Mouse (Mus musculus) testis, postnatal 10 days (tissue): ENCODE results near the gene Cox6a1.
"Not testable (repeated sequence)": the region's sequence is repeated elsewhere in the genome, so short reads cannot be mapped to it uniquely, and the experiment has no call there.

Experiments used
- DNase-seq: peaks from one replicate; pipeline ENCODE4 v3.0.0; 2021; ENCODE audit warnings: low spot score

Gene Cox6a1

DNA sequence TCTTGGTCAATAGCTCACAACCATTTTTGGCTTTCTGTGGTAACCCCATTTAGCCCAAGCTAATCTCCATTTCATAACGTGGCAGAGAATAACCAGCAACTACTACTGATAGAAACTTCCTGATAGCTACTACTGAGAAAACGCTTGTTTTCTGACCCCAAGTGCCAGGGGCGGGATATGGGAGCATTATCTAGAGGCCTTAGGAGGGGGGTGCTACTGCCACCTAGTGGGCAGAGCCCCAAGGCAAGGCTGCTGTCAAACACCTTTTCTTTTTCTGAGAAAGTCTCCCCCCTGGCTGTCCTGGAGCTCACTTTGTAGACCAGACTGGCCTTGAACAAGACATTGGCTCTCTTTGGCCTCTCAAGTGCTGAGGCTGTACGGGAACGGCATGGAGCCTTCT lies 1.2 kb downstream of the Cox6a1 start:
- DNase-seq: peak; percentile 87

DNA sequence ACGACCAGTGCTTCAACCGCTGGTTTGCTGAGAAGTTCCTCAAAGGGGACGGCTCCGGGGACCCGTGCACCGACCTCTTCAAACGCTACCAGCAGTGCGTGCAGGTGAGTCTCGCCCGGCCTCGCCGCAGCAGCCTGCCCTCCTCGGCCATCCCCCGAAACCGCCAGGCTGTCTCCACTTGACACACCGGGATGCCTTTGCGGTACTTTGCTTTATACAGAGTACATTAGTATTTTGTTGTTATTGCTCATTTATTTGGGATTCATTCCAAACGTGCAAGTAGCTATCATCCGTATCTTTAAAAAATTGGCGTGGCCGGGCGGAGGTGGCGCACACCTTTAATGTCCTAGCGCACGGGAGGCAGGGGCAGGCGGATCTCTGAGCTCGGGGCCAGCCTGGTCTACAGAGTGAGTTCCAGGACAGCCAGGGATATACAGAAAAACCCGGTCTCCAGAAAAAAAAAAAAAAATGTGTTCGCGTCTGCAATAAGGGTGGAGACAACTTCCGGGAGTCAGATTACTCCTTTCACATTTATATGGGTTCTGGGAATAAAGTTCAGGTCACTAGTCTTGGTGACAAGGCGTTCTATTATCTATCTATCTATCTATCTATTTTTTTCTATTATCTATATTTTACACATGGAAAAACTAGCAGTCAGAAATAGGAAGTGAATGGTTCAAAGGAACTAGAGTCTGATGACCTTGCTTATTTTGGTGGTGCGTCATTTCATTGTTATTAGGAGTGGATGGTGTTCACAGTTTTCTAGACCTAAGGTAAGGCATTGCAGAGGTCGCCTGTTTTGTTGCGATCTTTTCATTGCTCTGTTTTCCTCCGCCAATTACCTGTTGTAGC lies 7.2 kb downstream of the Cox6a1 start:
- DNase-seq: no peak

DNA sequence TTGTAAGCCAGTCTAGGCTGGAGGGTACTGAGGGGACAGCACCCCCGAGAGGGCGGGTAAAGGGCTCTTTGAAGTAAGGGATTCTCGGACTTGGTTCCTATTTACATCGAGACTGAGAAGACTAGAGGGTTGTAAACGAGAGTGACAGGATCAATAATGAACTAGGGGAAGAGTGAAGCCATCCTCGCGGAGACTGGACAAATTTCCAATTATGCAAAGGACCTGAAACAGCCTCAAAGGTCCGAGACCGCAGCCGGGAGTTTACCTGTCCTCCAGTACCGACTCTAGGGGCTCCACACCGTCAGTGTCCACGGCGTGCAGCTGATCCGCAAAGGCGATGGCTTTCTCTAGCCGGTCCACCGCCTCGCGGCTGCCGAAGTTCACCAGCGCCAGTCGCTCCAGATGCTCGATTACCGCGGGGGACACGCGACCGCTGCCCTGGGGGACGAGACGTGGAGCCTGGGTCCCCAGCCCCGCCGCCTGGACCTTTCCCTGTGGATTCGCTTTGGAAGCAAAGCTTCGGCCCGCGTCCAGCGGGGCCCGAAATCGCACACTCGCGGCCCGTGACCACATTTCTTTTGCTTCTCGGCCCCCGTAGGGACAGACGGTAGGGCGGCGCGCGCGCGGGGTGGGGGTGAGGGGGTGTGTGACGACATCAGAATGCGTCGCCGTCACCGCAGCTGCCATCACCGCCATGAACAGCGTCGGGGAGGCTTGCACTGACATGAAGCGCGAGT lies 8.0 kb downstream of the Cox6a1 start, which contains the start of the genes Gatc and Triap1:
Gene Gatc, minus strand, starts transcription at position 602 of the 737 bp plus-strand sequence.
Gene Triap1, plus strand, starts transcription at position 649 of the 737 bp plus-strand sequence.
- peak; percentile 95 for DNase-seq

DNA sequence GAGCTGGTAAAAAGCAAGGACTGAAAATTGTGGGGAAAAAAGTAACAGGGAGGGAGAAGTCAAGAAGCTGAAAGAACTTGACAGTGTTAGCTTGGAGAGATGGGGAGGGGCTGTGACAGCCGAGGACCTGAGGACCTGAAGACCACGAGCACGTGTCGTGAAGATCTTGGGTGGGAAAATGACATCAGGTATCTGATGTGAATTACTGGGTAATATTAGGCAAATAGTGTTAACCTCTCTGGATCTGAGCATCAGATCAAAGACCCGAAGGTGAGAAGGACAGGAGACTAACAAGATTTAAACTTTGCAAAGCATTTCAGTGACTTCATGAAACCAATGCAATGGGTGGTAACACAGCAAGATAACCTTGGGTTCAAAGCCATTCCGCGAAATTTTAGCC lies 8.8 kb downstream of the Cox6a1 start:
- DNase-seq: no peak

DNA sequence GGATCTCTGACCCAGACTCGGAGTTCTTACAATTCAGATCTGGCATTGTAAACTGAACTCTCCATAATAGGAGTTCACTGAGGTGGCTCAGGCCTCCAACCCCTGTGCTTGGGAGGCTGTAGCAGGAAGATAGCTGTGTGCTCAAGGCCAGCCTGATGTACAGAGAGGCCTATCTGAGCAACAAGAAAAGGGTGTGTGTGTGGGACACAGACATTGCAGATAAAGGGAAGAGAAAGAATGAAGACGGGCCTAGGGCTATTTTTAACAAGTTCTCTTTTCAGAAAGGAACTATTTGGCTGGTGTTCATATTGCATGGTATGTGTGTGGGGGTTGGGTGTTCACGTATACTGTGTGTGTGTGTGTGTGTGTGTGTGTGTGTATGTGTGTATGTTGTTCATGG lies 15.2 kb downstream of the Cox6a1 start:
- no peak for DNase-seq

DNA sequence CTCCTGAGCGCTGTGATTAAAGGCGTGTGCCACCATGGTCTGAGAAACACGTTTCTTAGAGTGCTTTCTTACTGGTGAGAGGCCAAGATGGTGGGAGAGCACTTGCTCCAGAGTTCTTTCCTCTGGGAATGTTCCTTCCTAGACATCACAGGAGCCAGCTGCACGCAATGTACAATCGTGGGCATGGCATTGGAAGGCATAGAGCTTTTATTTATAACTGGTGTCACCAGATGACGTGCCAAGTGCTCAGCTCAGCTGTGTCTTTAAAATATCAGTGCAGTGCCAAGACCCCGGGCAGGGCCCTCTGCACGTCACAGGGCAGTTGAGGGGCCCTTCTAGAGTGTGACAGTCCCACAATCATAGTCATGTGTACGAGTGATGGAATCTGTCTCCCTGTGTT lies 17.8 kb downstream of the Cox6a1 start:
- DNase-seq: no peak

DNA sequence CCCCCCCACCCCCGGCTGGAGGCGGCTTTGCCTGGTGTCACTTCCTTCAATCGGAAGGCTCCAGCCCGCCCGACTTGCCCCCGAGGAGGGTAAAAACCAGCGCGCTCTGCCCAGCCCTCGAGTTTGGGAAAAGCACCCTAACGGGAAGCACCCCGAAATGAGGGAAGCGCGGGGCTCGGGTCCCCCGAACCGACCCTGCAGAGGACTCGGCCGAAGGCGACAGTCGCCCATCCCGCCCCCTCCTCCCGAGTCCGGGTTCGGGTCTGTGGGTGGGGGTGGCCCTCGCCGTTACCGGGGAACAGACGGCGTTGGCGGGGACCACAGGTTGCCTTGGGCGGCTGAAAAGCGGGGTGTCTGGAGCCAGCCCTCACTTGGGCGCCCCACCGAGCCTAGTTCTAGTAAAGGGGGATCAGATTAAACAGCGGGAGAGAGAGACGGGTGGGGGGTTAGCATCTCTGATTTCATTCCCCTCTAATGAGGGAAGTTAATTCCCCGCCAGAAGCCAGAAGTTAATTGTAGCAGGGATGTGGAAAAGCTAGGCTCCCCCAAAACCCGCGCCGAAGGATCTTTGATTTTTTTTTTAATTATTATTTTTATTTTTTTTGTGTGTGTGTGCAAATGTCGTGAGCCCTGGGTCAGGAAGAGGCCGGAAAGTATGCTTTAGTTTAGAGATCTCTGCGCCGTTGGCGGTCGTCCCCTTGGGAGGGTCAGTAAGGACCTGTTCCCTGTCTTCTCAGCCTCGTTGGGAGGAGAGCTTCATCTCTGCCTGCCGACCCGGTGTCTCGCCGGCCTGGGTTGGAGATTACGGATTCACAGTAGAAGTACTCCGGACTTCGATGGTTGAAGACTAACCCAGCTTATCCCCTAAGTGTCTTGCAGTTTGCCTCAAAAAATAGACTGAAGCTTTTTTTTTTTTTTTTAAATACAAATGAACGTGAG lies 20.9 kb downstream of the Cox6a1 start:
- DNase-seq: peak; percentile 75

DNA sequence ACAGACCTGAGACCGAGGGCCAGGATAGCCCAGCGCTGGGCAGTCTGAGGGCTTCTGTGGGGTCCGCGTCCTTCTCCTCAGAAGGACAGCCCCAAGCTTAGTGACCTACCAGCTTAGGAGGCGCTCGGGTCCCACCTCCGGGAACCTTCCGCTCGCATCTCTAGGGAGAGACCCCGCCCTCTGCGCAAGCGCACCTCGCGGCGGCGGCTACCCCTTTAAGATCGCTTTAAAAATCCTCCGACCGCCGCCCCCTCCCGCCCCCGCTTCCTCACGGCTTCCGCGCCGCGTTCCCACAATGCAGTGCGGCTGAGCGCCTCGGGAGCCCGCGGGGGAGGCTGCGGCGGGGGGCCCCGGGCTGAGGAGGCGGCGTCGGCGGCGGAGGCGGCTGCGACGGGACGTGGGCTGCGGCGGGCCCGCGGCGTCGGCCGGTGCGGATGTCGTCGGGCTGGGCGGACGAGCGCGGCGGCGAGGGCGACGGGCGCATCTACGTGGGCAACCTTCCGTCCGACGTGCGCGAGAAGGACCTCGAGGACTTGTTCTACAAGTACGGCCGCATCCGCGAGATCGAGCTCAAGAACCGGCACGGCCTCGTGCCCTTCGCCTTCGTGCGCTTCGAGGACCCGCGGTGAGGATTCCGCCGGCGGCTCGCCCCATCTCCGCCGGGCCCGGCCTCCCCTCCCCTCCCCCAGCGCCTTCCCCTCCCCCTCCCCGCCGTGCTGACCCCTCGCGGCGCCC lies 21.7 kb downstream of the Cox6a1 start, which contains the start of gene Srsf9:
Gene Srsf9, plus strand, starts transcription at position 303 of the 735 bp plus-strand sequence.
- DNase-seq: peak; percentile 98

DNA sequence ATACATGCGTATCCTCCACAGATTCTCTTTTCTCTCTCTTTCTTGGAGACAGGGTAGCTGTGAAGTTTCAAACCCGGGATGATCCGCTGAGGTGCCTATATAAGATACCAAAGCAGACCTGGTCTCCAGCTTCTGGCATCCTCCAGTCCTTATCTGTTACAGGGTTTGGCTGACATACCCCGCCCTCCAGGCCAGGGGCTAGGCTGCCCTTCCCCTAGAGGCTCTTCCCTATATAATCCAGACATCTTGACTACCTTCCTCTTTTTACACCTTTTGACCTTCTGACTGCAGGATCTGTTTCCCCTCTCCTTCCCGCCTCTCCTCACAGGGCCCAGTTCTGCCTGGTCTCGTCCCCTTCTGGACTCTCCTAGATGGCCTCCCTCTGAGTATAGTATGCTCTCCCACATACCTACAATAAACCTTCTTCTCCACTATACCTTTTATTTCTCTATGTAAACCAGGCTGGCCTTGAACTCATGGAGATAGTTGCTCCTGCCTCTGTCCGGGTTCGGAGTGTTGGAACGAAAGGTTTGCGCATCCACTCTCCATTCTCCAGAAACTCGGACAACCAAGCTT lies 22.4 kb downstream of the Cox6a1 start:
- no peak for DNase-seq

DNA sequence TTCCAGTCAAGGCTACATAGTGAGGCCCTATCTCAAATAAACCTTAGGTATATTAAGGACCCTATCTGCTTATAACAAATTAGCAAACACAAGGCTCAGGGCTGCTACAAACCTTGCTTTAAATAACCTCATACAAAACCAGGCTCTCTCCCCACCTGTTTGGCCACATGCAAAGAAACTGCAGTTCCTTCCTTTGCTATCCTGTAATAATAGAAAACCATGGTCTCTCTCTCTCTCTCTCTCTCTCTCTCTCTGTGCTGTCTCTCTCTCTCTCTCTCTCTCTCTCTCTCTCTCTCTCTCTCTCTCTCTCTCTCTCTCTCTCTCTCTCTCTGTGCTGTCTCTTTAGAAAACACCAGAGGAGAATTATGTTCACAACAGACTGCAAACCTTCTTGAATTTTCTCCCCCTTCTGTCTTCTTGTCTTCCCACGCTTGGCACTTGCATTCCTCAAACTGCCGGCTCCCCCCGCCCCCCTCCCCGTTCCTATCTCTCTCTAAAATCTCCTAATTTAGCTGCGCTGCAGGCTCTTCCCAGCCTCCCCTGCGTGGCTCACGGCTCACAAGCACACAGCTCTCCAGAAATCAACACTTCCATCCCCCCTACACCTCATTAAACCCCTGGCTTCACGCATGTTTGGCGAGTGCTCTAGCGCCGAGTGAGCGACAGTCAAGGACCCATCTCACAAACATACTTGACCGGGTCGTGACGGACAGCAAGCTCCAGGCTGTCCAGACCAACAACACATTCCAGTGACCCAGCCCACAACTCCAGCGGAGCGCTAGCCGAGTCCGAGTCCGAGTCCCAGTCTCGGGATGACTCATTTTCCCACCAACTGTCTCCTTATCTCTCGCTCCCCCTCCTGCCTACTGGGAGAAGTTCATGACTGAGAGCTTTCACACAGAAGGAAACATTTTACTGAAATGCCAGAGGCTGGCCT lies 29.5 kb downstream of the Cox6a1 start:
- DNase-seq: peak; percentile 74

DNA sequence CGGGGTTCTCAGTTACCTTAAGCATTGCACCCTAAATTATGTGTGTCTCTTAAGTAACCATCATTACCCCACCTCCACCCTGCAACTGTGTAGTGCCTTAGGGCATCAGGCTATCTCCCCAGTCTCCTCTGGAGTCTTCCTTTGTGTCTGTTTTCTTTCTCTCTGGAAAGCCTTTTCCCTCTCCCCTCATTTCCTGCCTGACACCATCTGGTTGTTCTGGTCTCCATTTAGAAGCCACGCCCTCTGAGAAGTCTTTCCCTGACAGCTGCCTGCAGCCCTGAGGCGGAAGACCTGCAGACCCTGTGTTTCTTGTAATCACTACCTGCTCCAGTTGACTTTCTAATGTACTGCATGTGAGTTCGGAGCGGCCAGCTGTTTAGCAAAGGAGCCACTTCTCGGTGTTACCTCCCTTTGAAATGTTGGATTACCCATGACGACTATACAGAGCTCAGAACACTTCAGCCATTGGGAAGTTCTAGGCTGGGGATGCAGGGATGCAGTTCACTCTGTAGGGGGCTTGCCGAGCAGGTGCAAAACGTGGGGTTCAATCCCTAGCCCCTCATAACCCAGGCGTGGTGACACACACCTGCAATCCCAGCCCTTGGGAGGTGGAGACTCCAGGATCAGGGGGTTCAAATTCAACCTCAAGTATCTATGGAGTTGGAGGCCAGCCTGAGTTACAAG lies 31.0 kb downstream of the Cox6a1 start:
- no peak for DNase-seq

DNA sequence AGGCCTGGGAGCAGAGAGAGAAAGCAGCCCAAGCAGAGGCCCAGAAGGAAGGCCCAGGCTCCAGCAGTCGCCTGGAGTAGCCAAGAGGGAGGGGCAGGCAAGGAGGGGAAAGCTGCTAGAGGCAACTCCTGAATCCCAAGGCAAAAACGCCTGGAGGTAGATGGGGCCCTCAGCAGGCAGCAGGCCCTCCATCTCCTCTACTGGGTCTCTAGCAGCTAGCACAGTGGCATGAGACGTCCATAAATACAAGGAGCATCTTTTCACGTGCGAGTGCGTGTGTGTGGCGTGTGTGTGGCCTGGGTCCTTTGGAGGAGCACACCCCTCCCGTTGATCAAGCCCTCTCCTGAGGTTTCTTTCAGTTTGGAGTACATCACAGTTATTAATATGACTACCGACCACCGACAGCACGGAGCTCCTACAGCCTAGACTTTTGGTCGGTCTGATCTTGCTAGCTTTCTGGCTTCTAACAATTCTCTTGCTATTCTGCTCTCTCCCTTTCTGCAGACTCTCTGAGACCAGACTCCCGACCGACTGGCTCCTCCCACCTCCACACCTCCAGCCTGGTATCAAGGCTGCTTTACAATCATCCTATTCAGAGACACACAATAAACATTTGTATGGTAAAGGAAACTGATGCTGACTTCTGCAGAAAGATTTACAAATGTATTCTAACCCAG lies 31.7 kb downstream of the Cox6a1 start:
- DNase-seq: no peak

DNA sequence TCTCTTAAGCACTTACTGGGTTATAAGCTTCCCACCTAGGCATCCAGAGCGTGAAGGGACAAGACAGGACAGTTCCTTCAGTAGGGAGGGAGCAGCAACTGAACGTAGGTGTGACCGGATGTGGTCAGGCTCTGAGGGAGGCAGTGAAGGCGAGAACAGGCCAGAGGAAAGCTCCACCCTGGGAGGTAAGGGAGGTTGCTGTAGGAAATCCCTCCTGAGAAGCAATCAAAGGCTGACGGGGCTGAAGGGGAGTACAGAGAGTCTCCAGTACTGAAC lies 35.2 kb downstream of the Cox6a1 start:
- DNase-seq: no peak

DNA sequence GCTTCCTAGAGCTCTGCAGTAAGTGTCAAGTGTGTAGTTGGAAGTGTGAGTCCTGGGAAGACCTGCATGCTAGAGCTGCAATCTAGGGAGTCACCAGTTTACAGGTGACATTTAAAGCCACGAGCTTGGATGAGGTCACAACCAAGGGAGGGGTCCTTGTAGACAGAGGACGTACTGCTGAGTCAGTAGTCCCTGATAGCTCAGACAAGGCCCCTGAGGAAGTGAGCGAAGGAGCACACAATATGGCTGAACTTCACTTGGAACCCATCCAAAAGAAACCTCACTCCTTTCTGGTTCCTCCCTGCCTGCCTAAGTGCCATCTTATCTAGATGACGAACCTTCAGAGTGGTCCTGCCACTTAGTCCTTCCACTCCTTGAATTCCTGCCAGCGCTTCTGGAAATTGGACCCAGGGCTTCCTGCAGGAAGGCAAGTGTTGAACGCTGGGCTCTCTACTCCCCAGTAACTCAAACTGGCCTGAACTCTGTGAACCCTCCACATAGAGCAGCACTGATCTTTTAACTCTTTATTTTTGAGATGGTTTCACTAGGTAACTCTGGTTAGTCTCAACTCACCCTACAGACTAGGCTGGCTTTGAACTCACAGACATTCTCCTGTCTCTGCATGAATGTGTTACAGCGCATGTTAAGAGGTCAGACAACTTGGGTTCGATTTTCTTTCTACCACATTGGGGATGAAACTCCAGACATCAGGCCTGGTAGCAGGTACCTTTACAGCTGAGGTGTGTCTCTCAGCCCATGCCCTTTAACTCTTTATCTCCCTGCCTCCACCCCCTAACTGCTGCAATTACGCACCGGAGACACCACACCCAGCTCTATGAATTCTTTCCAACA lies 35.7 kb downstream of the Cox6a1 start:
- DNase-seq: no peak

DNA sequence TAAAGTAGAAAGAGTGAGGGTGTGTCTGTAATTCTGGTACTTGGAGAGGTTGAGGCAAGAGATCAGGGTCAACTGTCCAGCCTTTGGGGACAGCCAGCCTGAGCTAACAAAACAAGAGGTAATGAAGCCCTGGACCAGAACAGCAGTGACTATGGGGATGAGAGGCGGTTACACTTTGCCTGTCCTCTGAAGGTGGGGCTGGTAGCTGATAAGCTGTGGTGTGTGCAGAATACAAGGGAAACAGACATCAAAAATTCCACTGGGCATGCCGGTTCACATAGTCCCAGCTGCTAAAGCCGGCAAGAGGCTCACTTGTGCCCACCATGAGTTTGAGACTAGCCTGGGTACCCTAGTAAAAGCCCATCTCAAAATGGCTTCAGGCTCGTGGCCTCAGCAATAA lies 36.4 kb downstream of the Cox6a1 start:
- no peak for DNase-seq

DNA sequence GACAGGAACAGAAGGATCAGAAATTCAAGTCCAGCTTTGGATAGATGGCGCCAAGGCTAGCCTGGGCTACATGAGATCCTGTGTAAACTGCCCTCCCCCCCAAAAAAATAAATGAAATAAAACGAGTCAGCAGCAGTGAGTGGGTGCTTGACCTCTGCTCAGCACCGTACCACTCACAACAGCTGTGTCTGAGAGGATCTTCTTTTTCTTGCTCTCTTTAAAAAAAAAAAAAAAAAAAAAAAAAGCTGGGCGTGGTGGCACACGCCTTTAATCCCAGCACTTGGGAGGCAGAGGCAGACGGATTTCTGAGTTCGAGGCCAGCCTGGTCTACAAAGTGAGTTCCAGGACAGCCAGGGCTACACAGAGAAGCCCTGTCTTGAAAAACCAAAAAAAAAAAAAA lies 46.6 kb downstream of the Cox6a1 start:
- not testable (repeated sequence) for DNase-seq

DNA sequence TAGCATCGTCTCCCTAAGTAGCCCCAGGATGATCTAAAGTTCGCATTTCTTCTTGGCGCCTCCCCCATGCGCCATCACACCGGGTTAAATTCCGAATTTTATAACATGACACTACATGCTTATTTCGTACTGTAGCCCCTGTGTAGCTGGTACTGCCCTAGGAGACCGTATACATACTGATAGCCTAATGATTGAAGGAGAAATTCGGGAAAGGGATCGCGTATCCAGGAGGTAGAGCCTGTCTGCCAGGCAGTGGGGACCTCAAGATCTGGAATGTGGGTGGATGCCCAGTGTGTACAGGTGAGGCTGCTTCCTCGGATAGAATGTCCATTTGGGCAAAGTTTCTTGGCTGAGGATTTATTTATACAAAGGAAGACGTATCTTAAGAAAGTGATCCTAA lies 47.2 kb downstream of the Cox6a1 start:
- DNase-seq: no peak
